Mouse (Mus musculus) heart, adult 2 months (tissue): ENCODE data around the gene Gprc5b. TPM values are rescaled to one million over a fixed set of nuclear protein-coding genes. Genes with fewer than 3 reads are reported as not detected.

Source experiments
- DNase-seq, 2 experiments: peaks; one replicate each; pipeline ENCODE4 v3.0.0; 2021
- H3K27ac ChIP-seq: fragments of 200-600 bp; 2 replicates; pipeline ENCODE4 v1.8.1; 2022
- H3K27me3 ChIP-seq: fragments of 200-500 bp; 2 replicates; pipeline ENCODE4 v1.6.1; 2012; ENCODE audit warnings: mild to moderate bottlenecking, low read length, inconsistent platforms, mixed read lengths; ENCODE audit not compliant: control insufficient read depth, insufficient read depth
- H3K36me3 ChIP-seq: fragments of 200-500 bp; 2 replicates; pipeline ENCODE4 v1.6.1; 2012; ENCODE audit warnings: low read length, inconsistent platforms; ENCODE audit not compliant: control insufficient read depth, insufficient read depth
- H3K4me1 ChIP-seq: fragments of 200-500 bp; 2 replicates; pipeline ENCODE4 v1.6.1; 2011; ENCODE audit warnings: low read length; ENCODE audit not compliant: control insufficient read depth, insufficient read depth
- H3K4me3 ChIP-seq: fragments of 200-600 bp; 2 replicates; pipeline ENCODE4 v1.8.1; 2022
- H3K79me2 ChIP-seq: fragments of 200-500 bp; replicated peaks from 2 replicates; pipeline ENCODE4 v1.6.1; 2012; ENCODE audit warnings: mild to moderate bottlenecking, inconsistent platforms, low read length, moderate library complexity, mixed read lengths; ENCODE audit not compliant: control insufficient read depth, insufficient read depth
- H3K9ac ChIP-seq: fragments of 200-500 bp; 2 replicates; pipeline ENCODE4 v1.6.1; 2012; ENCODE audit warnings: low read depth, mild to moderate bottlenecking, control low read depth, inconsistent platforms, low read length, mixed read lengths
- CTCF ChIP-seq: fragments of 200-600 bp; IDR thresholded peaks from 2 replicates; pipeline ENCODE4 v1.8.1; 2022; ENCODE audit warnings: antibody characterized with exemption, mild to moderate bottlenecking, moderate library complexity
- EP300 ChIP-seq: fragments of 200-500 bp; IDR thresholded peaks from 2 replicates; pipeline ENCODE4 v1.6.1; 2011; ENCODE audit warnings: low read depth, low read length, control low read depth; ENCODE audit not compliant: insufficient read depth
- POLR2A ChIP-seq: fragments of 200-500 bp; IDR thresholded peaks from 2 replicates; pipeline ENCODE4 v1.6.1; 2011; ENCODE audit warnings: mild to moderate bottlenecking, low read depth, low read length, control low read depth; ENCODE audit not compliant: insufficient read depth
- whole genome bisulfite sequencing: fragments of 180-500 bp; shearing (Covaris S2); methylation state at CpG from one replicate; pipeline ENCODE4 v1.1.7; 2018; 5-methylcytosine and 5-hydroxymethylcytosine counted together
- intact Hi-C: fragments of 180-260 bp; cut with DNase I; formaldehyde crosslinking; loops from one replicate; pipeline ENCODE4 v1.15.1; 2025
- polyA plus RNA-seq: library from polyadenylated mRNA; depleted of rRNA; stranded (reverse); fragments of >200 nt; gene quantifications from 2 replicates; pipeline ENCODE4 v1.2.3, GENCODE M21; 2012; rRNA removed
- total RNA-seq, 2 experiments: library from RNA; stranded (reverse); gene quantifications; 2 replicates each; pipeline ENCODE4 v1.2.3; 2021

Gprc5b gene
- total and polyA plus RNA-seq, 3 experiments: 11.3 to 24.0 (median 11.6) TPM

DNA sequence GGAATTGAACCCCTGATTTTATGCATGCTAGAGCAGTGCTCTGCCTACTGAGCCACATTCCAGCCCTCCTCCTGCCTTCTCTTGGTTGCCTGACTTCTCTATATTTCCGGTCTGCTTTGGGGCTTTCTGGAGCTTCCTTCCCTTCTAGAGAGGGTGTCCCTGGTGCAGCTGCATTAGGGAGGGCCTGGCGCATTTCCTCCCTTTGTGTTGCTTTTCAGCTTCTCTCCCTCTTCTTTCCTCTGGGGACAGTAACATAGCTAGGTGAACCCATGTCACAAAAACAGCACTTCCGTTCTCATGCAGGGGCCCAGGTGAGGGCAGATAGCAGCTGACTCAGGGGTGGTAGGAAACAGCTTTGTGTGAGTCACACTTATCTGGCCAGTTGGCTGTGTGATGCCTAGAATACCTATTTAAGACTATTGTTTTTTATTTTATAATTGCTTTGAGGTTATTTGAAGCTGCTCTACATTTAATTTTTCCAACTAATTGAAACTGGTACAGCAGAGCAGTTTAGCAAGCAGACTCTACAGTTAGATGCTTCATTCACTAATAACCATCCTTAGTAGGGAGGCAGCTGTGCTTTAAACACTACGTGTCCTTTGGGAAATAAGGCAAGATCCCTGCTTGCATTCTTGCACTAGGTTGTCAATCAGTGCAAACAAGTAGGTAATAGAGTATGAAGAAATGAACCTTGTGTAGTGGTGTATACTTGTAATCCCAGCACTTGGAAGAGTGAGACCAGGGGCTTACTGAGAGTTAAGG lies 72.4 kb downstream of the Gprc5b start:
- intact Hi-C loops: no loop called here

More for the DNA sequence above, 72.4 kb downstream of the Gprc5b start:
- H3K4me1 ChIP-seq: no peaks in the 10 kb centered on the region
- TF ChIP-seq POLR2A (no peak), CTCF (no peak), EP300 (peak; percentile 57; the same call in 1 of the 2 replicates)
- peak in 1 of 2 experiments; percentile 49 for DNase-seq
- H3K4me3 ChIP-seq: no peak overlapping the region
- H3K9ac ChIP-seq: no peak overlapping the region
- H3K36me3 ChIP-seq: no peaks in the 10 kb centered on the region
- H3K27ac ChIP-seq: peak overlapping the region; percentile 49
- H3K79me2 ChIP-seq: no peaks in the 10 kb centered on the region
- 33% methylated on average over 4 of the region's 4 CpGs for WGBS
- H3K27me3 ChIP-seq: no peaks in the 10 kb centered on the region

Other genes starting within 250 kb of the Gprc5b start
- gene Iqck, start 139.5 kb downstream of the Gprc5b start, total RNA-seq: under 1 TPM; 0.29 to 0.32 TPM
- gene Iqck, start 139.5 kb downstream of the Gprc5b start, polyA plus RNA-seq: 0.70 and 0.88 TPM in 2 replicates
- 10 to 100 TPM; 13.7 to 14.0 TPM for gene Knop1, start 139.0 kb downstream of the Gprc5b start, total RNA-seq
- 5.3 and 9.8 TPM in 2 replicates for gene Knop1, start 139.0 kb downstream of the Gprc5b start, polyA plus RNA-seq
- gene Gpr139, start 189.4 kb upstream of the Gprc5b start, total RNA-seq: not detected
- gene Gpr139, start 189.4 kb upstream of the Gprc5b start, polyA plus RNA-seq: not detected in 2 replicates